ENCODE assay signal across 26 mouse cellular contexts in genomic region chr14:120892369-120892768, GRCm38 (mm10). TPM values are rescaled to one million over a fixed set of nuclear protein-coding genes. Genes with fewer than 3 reads are reported as not detected.
DNase-seq lines count a peak whose midpoint lies in the region; TF ChIP-seq lines count a peak whose summit lies in the region.
"Had no signal": no experiment of that assay in that cellular context is flagged by ENCODE, and none has a peak within 500 bp of the region (broad histone marks: within the 10 kb centered on the region; RNA-seq: fewer than 3 reads in every experiment).

No protein-coding gene starts in this region.

- no peak overlapping the region for H3K9ac ChIP-seq in CH12.LX (ENCODE audit: insufficient read depth, low read depth)
- H3K9ac ChIP-seq: heart, embryonic 15.5 days; hindbrain, embryonic 12.5 days; limb, embryonic 15.5 days; liver, embryonic 13.5 days; neural tube, embryonic 12.5 days had no signal

- peak overlapping the region; percentile 59 for H3K27ac ChIP-seq in left cerebral cortex, adult 2 months
- no peak overlapping the region for H3K27ac ChIP-seq in CH12.LX (ENCODE audit: insufficient read depth, low read depth)
- H3K27ac ChIP-seq: heart, embryonic 10.5 days; heart, embryonic 15.5 days; hindbrain, embryonic 12.5 days; hindbrain, postnatal 0 days; limb, embryonic 10.5 days; limb, embryonic 15.5 days; liver, embryonic 13.5 days; neural tube, embryonic 12.5 days had no signal

- 0 out of 4 replicates have a peak, but pooled peaks cover 2% of the 10 kb centered on the region in 2 experiments for H3K4me1 ChIP-seq in CH12.LX (ENCODE audit: control insufficient read depth in 1 of 2, insufficient read depth in 2 of 2)
- H3K4me1 ChIP-seq: heart, embryonic 15.5 days; hindbrain, embryonic 12.5 days; limb, embryonic 10.5 days; limb, embryonic 15.5 days; liver, embryonic 13.5 days; neural tube, embryonic 12.5 days had no signal

- no peak for TF ChIP-seq POLR2A in CH12.LX (IDR thresholded peaks at IDR 0.05; ENCODE audit: low read depth, low read length)

- no peaks in the 10 kb centered on the region for H3K79me2 ChIP-seq in CH12.LX (replicated peaks; ENCODE audit: control insufficient read depth, extremely low read depth, insufficient read depth, poor library complexity, severe bottlenecking)

- in situ Hi-C loops in CH12.LX (cut with MboI; ENCODE audit: low pct_ligation_motif_present, low pct_unique_long_range_greater_than_20kb, low sequenced_read_pairs) = no loop called here

- TF ChIP-seq RAD21 in CH12.LX (IDR thresholded peaks at IDR 0.05; ENCODE audit: low read depth, low read length) = peak; percentile 4

- no peak overlapping the region for H3K4me3 ChIP-seq in left cerebral cortex, adult 2 months
- no peak overlapping the region for H3K4me3 ChIP-seq in CH12.LX (replicated peaks in 1 of 3; ENCODE audit: low read depth in 2 of 3, low read length in 2 of 3, poor library complexity in 1 of 3)
- H3K4me3 ChIP-seq: erythroblast, embryonic 14.5 days; heart, embryonic 10.5 days; heart, embryonic 15.5 days; hindbrain, embryonic 12.5 days; limb, embryonic 10.5 days; limb, embryonic 15.5 days; liver, embryonic 13.5 days; neural tube, embryonic 12.5 days had no signal

- dilution Hi-C loops in CH12.LX (cut with MboI; ENCODE audit: extremely low pct_ligation_motif_present, extremely low pct_unique_long_range_greater_than_20kb, low sequenced_read_pairs) = no loop called here

- no peak; the same call in 1 of the 2 replicates for TF ChIP-seq CTCF in left cerebral cortex, adult 2 months (IDR thresholded peaks at IDR 0.05)
- peak in 1 of 2 experiments; percentile 16; a peak in 1 of 4 replicates for TF ChIP-seq CTCF in CH12.LX (conservative IDR thresholded peaks at IDR 0.05 in 1 of 2, IDR thresholded peaks at IDR 0.05 in 1 of 2; ENCODE audit: low read depth in 2 of 2, low read length in 2 of 2)

- no peak overlapping the region for H3K4me2 ChIP-seq in CH12.LX (ENCODE audit: insufficient read depth, low read depth, poor library complexity, severe bottlenecking)
- H3K4me2 ChIP-seq: heart, embryonic 15.5 days; hindbrain, embryonic 12.5 days; limb, embryonic 15.5 days; liver, embryonic 13.5 days; midbrain, embryonic 11.5 days; neural tube, embryonic 12.5 days had no signal

- intact Hi-C loops in left cerebral cortex, adult 2 months (cut with DNase I) = loop anchor here (5.0 kb wide), 1 partner anchor 45 kb away; no protein-coding TSS in a partner anchor
- intact Hi-C loops in left cerebral cortex, postnatal 4 days (cut with DNase I) = no loop called here
- intact Hi-C loops in left cerebral cortex, postnatal 14 days (cut with DNase I) = no loop called here

- H3K27me3 ChIP-seq in CH12.LX (replicated peaks) = no peaks in the 10 kb centered on the region
- H3K27me3 ChIP-seq: heart, embryonic 15.5 days; hindbrain, embryonic 12.5 days; limb, embryonic 15.5 days; liver, embryonic 13.5 days; neural tube, embryonic 12.5 days had no signal

- no peak for TF ChIP-seq EP300 in CH12.LX (IDR thresholded peaks at IDR 0.05; ENCODE audit: low read length)

- peak; percentile 30 to 45 for DNase-seq in frontal cortex, adult 2 months (ENCODE audit: extremely low spot score in 1 of 2, low spot score in 1 of 2)
- no peak for DNase-seq in frontal cortex, postnatal 14 days (ENCODE audit: low spot score in 2 of 2)
- DNase-seq in left cerebral cortex, adult 2 months (ENCODE audit: extremely low spot score in 1 of 2, low spot score in 2 of 2) = no peak
- no peak for DNase-seq in left cerebral cortex, postnatal 4 days
- DNase-seq in CH12.LX (ENCODE audit: extremely low read depth) = no peak
- DNase-seq in left cerebral cortex, postnatal 14 days (ENCODE audit: low spot score in 2 of 2) = peak; percentile 21 to 74
- no peak for DNase-seq in thymus, postnatal 4 days
- DNase-seq: adrenal gland, postnatal 25 days; cerebellum, adult 18-20 months; cerebellum, postnatal 10 days; heart, postnatal 36 days; kidney, adult 9 months; kidney, postnatal 10 days; layer of hippocampus, adult 9-11 months; liver, embryonic 13.5 days; lung, adult 18-20 months; spleen, adult 18-20 months had no signal

- no peaks in the 10 kb centered on the region for H3K9me3 ChIP-seq in CH12.LX (replicated peaks; ENCODE audit: low read length)
- H3K9me3 ChIP-seq: heart, embryonic 10.5 days; heart, embryonic 15.5 days; hindbrain, embryonic 12.5 days; limb, embryonic 10.5 days; limb, embryonic 15.5 days; liver, embryonic 13.5 days; neural tube, embryonic 12.5 days had no signal

- no peaks in the 10 kb centered on the region for H3K36me3 ChIP-seq in CH12.LX (replicated peaks in 1 of 2; ENCODE audit: control insufficient read depth in 1 of 2, insufficient read depth in 1 of 2, low read length in 1 of 2)
- H3K36me3 ChIP-seq: heart, embryonic 10.5 days; heart, embryonic 15.5 days; hindbrain, embryonic 12.5 days; limb, embryonic 10.5 days; limb, embryonic 15.5 days; liver, embryonic 13.5 days; neural tube, embryonic 12.5 days had no signal

TF ChIP-seq in CH12.LX, 34 proteins besides CTCF, POLR2A, EP300 and RAD21:
- no peak for TF ChIP-seq ZMIZ1 (IDR thresholded peaks at IDR 0.05; ENCODE audit: low read depth, low read length)
- no peak for TF ChIP-seq SIN3A (IDR thresholded peaks at IDR 0.05; ENCODE audit: low read length)
- no peak for TF ChIP-seq RCOR1 (conservative IDR thresholded peaks at IDR 0.05; ENCODE audit: low read depth, low read length)
- no peak for TF ChIP-seq KAT2A (IDR thresholded peaks at IDR 0.05; ENCODE audit: insufficient replicate concordance, low read length)
- no peak for TF ChIP-seq USF1 (IDR thresholded peaks at IDR 0.05; ENCODE audit: low read depth, low read length)
- no peak for TF ChIP-seq TBP (conservative IDR thresholded peaks at IDR 0.05; ENCODE audit: low read depth, low read length)
- TF ChIP-seq ZC3H11A (IDR thresholded peaks at IDR 0.05; ENCODE audit: low read depth, low read length) = no peak
- TF ChIP-seq MEF2A (IDR thresholded peaks at IDR 0.05; ENCODE audit: borderline replicate concordance, low read depth, low read length) = no peak
- no peak for TF ChIP-seq CHD2 (IDR thresholded peaks at IDR 0.05; ENCODE audit: low read length)
- no peak for TF ChIP-seq MYC (IDR thresholded peaks at IDR 0.05; ENCODE audit: low read depth, low read length)
- no peak for TF ChIP-seq NRF1 (IDR thresholded peaks at IDR 0.05; ENCODE audit: low read depth, low read length)

RNA-seq across cellular contexts. Expression of gene Ipo5, which starts 18.7 kb away (rescaled TPM):
- 63.8 and 73.1 TPM in 2 replicates for polyA plus RNA-seq in frontal cortex, adult 2 months (2012; rRNA removed)
- 100 to 1,000 TPM; 103 to 112 TPM for total RNA-seq in left cerebral cortex, adult 2 months (2021)
- total RNA-seq in left cerebral cortex, postnatal 4 days (2021) = 100 to 1,000 TPM; 166 to 175 TPM
- total RNA-seq in CH12.LX (2012; rRNA removed) (167 and 178 TPM in 2 replicates), CH12.LX (2014; rRNA removed) (259 and 267 TPM in 2 replicates)
- polyA plus RNA-seq in CH12.LX (2012; ENCODE audit: insufficient read length, low read depth) = 230 and 252 TPM in 2 replicates
- total RNA-seq in left cerebral cortex, postnatal 14 days (2021) = 100 to 1,000 TPM; 111 to 120 TPM

Comparison
In these comparisons a context has a peak if more than half of its experiments do, and no peak if none do; other contexts are left out.
1. DNase-seq: peak in frontal cortex, adult 2 months (2 of 2) and left cerebral cortex, postnatal 14 days (2 of 2); none in frontal cortex, postnatal 14 days (0 of 2), left cerebral cortex, adult 2 months (0 of 2), left cerebral cortex, postnatal 4 days (single experiment), CH12.LX (single experiment) and thymus, postnatal 4 days (single experiment).